Mouse (Mus musculus) cerebellum, postnatal 36 days (tissue): ENCODE results near the gene Klf13.
A peak's percentile ranks its signal among the peaks of the same experiment; 100 is the strongest.

Source experiments
- DNase-seq, 2 experiments: peaks; one replicate each; pipeline ENCODE4 v3.0.0; 2021 to 2022; ENCODE audit warnings: mixed read lengths in 2 of 2

Klf13 gene

GRCm38 (mm10) chr7:63947514-63948487 lies 9.1 kb upstream of the Klf13 start:
- no peak for DNase-seq

GRCm38 (mm10) chr7:63943946-63944345 lies 5.2 kb upstream of the Klf13 start:
- DNase-seq: no peak

GRCm38 (mm10) chr7:63941501-63941900 lies 2.8 kb upstream of the Klf13 start:
- no peak for DNase-seq

GRCm38 (mm10) chr7:63941050-63941449 lies 2.3 kb upstream of the Klf13 start:
- no peak for DNase-seq

- DNase-seq: no peak
These were observed 1.6 kb upstream of the Klf13 start for GRCm38 (mm10) chr7:63940321-63940720.

- peak in 1 of 2 experiments; percentile 83 for DNase-seq
These were observed 759 bp upstream of the Klf13 start for GRCm38 (mm10) chr7:63939397-63939951.

GRCm38 (mm10) chr7:63938066-63938913 lies 425 bp downstream of the Klf13 start:
- DNase-seq: peak; percentile 69 to 70

GRCm38 (mm10) chr7:63937236-63938065 lies 1.3 kb downstream of the Klf13 start:
- DNase-seq: peak; percentile 76 to 84

GRCm38 (mm10) chr7:63936986-63937235 lies 1.8 kb downstream of the Klf13 start:
- no peak for DNase-seq

- DNase-seq: peak; percentile 76 to 79
These were observed 2.3 kb downstream of the Klf13 start for GRCm38 (mm10) chr7:63936188-63936985.

- DNase-seq: peak in 1 of 2 experiments; percentile 69
These were observed 2.9 kb downstream of the Klf13 start for GRCm38 (mm10) chr7:63935809-63936187.

GRCm38 (mm10) chr7:63934530-63934929 lies 4.2 kb downstream of the Klf13 start:
- peak in 1 of 2 experiments; percentile 54 for DNase-seq

- no peak for DNase-seq
These were observed 4.8 kb downstream of the Klf13 start for GRCm38 (mm10) chr7:63933905-63934304.

GRCm38 (mm10) chr7:63932461-63932860 lies 6.3 kb downstream of the Klf13 start:
- DNase-seq: no peak

GRCm38 (mm10) chr7:63930766-63931165 lies 7.9 kb downstream of the Klf13 start:
- DNase-seq: peak in 1 of 2 experiments; percentile 4

- DNase-seq: no peak
These were observed 8.6 kb downstream of the Klf13 start for GRCm38 (mm10) chr7:63930132-63930531.

GRCm38 (mm10) chr7:63929080-63929479 lies 9.6 kb downstream of the Klf13 start:
- DNase-seq: peak; percentile 58 to 62

- DNase-seq: peak in 1 of 2 experiments; percentile 18
These were observed 11.6 kb downstream of the Klf13 start for GRCm38 (mm10) chr7:63927121-63927520.

- peak; percentile 51 to 53 for DNase-seq
These were observed 12.2 kb downstream of the Klf13 start for GRCm38 (mm10) chr7:63926492-63926891.

GRCm38 (mm10) chr7:63925413-63926360 lies 13.0 kb downstream of the Klf13 start:
- DNase-seq: peak in 1 of 2 experiments; percentile 25
